Mouse (Mus musculus) gastrocnemius, adult 18-20 months (tissue): ENCODE data around the gene Dusp6. TPM values are rescaled to one million over a fixed set of nuclear protein-coding genes. Genes with fewer than 3 reads are reported as not detected.

Experiments
- total RNA-seq, 2 experiments: library from RNA; stranded (reverse); gene quantifications; 2 replicates each; pipeline ENCODE4 v1.2.3; 2021

Gene Dusp6
- total RNA-seq, 2 experiments from 2014 or later: 7.2 to 12.4 TPM

Other genes with a start within 250 kb of the Dusp6 start
- gene Poc1b, start 156.2 kb upstream of the Dusp6 start, total RNA-seq: 1 to 10 TPM; 2.8 to 4.1 TPM
- gene Galnt4, start 155.1 kb upstream of the Dusp6 start, total RNA-seq: 1 to 10 TPM in 1 of 2 experiments, under 1 TPM in 1; 0.87 to 1.3 TPM
- not detected for gene Phxr2, start 136.9 kb upstream of the Dusp6 start, total RNA-seq